Mouse (Mus musculus) lung, adult 18-20 months (tissue): ENCODE measurements around the gene Nhlh2.

ENCODE experiments used
- DNase-seq, 2 experiments: peaks; one replicate each; pipeline ENCODE4 v3.0.0; 2022; ENCODE audit warnings: mixed read lengths in 2 of 2

Gene Nhlh2

DNA sequence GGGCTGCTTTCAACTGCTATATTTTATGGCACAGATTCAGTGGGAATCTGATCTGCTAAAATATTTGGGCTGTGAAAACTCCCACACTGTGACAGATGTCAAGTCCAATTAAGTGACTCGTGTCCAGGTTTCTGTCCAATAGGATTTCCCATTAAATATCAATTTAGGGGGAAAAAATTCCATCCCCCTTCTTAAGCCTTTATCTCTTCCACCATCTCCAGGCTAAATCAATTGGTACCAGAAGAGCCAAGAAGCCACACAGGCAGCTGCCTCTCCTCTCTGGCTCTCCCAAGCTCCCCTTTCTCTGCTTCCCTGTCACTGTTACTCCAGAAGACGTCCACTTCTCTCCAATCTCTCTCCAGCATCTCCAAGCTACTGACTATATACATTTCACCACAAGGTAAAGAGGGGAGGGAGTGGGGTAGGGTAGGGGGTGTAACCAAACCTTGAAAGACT lies at the start of gene Nhlh2:
Gene Nhlh2 (plus strand): TSS at position 151 of the 456 bp plus-strand sequence.
- no peak for DNase-seq

DNA sequence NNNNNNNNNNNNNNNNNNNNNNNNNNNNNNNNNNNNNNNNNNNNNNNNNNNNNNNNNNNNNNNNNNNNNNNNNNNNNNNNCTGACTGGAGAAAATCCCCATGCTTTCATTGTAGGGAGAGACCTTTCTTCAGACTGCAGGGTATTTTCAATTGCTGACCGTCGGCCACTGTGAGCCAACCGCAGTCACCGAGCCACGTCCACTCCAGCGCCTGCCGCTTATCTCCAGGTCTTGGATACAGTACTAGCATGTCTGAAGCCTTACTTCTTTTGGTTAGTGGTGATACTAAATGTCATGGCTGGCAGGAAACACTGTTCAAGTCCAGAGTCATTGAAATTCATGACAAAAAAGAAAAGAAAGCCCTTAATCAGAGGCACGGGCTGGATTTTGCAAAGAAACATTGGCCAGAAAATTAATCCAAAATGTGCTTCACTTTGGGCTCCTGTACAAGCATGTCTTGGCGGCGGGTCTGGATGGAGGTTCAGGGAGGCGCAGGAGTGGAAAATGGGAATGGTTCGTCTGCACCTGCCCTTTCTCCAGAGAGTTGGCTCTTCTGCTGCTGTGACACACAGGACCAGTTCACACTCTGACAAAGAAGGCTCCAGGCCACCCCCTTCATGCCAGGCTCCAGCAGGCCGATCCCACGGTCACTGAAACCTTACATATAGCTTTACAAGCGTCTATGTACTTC lies 48.6 kb upstream of the Nhlh2 start:
- DNase-seq = no peak

DNA sequence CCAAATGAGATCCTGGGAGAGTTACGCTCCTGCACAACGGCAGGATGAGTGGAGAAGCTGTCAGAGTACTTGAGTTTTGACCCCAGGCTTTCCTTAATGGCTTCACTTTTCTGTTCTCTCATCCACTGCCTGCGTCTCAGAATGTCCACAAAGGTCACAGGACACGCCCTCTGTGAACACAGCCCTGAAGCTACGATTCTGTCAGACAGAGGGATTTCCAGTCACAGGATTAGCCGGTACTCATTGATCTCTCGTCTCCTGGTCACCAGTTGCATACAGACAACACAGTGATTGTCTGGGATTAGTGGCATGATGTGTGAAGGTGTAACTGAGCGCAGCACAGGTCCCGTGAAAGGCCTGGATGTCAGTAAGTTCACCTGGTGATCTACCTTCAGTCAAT lies 46.4 kb upstream of the Nhlh2 start:
- no peak for DNase-seq

DNA sequence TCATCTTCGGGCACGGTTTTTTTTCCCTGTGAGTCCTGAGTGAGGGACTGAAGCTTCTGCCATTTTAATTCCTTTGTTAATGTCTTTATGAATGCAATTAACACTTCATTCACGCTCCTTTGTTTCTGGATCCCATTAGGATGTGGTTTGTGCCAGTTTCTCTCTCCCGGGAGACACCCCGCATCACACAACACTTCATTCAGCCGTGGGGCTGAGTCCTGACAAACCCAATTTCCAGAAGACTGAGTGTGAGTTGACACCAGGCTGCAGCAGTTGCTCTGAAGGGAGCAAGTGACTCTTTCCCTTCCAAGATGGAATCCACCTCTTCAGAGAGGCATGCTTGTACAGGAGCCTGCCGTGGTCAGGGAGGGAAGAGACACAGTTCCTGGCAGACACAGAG lies 45.5 kb upstream of the Nhlh2 start:
- DNase-seq = no peak

DNA sequence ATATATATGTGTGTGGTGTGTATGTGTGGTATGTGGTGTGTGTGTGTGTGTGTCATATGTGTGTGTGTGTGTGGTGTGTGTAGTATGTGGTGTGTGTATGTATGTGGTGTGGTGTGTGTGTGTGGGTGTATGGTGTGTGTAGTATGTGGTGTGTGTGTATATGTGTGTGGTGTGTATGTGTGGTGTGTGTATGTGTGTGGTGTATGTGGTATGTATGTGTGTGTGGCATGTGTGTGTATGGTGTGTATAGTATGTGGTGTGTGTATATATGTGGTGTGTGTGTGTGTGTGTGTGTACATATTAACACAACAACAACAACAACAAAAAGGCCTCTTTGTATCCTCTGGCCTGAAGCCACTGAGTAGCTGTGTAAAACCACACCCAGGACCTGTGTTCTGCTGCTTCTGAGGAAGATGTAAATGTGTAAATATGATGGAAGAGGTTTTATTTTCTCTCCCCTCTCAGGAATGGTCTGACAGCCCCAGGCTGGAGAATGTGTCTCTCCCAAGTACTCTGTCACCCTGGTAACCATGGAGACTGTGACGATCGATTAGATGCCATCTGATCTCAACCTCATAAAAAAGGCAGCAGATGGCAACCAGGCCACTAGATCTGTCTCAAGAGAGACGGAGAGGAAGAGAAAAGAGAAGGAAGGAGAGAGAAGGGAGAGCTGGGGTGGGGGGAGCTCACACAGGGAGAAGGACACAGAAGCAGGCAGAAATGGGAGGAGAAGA lies 42.9 kb upstream of the Nhlh2 start:
- DNase-seq = no peak

DNA sequence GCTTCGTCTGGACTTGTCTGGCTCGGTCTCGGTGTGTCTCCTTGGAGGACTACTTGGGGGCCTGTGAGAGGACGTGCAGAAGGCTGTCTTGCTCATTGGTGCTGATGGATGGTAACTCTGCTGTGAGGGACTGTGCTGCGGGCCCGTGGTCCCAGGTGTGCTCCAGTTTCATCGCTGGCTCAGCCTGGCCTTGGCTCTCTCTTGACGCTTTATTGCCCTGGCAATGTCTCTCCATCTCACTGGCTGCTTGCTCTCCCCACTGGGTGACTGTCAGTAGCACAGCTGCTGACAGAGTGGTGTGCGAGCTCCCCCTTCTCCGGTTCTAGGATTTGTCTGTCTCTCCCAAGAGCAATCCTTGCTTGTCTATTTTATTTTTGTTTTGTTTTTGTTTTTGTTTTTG lies 34.5 kb upstream of the Nhlh2 start:
- no peak for DNase-seq

DNA sequence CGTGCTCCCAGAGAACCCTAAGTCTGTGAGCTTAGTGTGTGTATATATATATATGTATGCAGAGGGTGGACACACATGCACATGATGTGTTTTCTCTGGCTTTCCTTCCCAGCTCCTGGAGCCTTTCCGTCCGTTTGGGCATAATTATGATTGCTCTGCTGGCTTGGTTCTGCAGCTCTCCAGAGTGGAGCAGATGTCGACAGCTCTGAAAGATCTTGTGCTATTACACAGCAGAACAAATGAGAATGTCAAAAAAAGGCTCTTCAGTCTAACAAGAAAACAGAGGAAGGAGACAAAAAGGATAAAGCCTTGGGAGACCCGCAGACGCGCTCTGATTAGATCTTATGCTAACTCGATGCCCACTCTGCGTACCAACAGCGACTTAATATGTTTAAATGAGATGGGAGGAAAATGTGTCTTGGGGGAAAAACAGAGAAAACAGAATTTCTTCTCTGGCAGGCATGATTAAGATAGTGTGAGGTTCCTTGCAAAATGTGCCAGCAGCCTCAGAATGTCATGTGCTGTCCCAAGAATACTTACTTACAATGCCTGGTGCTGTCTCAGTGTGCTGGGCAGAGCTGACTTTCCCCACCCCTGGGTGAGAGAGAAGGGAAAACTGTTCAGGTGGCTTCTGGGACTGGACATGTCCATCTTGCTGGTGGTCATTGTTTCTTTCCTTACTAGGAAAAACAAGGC lies 31.4 kb upstream of the Nhlh2 start:
- DNase-seq = no peak

DNA sequence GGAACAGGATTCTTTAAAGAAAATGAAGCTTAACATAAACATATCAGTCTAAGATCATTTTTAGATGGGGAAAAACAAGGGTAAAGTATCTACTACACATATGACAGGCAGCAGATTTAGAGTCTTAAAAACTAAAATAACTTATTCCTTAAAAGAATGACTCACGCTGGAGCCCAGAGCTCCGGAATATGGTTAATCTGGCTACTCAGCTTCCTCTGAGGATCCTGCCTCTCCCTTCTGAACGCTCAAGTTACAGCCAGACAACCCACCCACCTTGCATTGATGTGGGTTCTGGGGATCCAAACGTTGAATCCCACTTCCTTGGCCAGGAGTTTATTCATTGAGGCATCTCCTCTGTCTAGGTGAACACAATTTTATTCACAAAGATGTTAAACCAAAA lies 26.0 kb upstream of the Nhlh2 start:
- DNase-seq = no peak

DNA sequence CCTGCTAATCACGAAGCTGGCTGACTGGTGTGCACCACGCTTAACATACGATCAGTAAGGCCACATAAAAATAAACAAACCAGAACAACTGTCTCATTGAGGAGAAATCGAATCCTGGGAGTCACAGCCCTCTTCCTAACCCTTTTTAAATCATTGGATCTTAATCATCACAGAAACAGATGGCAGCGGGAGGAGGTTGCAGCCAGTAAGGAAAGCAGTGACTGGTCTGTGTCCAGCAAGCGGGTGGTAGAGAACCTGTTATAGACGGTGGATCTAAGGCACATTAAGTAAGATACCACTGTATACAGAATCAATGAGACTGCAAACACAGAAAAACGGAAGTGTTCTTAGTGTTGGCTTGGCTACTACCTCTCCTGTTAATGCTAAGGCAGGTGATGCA lies 24.2 kb upstream of the Nhlh2 start:
- no peak for DNase-seq

DNA sequence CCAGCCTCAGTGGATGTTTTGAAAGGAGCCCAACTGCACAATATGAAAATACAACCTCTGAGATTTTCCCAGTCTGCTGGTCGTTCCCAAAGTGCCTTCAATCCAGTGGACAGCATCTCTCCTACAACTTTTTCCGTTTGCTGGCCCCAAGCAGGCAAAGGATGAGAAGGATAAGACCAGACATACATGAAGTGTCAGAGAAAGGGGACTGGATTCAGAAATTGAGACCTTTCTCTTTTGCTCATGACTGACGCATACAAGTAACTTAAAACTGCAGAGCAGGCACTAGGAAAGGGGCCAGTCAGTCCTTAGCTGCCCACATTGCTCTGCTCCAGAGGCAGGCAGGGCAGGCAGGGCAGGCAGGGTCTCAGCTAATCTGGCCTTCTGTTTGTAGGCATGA lies 19.7 kb upstream of the Nhlh2 start:
- no peak for DNase-seq

DNA sequence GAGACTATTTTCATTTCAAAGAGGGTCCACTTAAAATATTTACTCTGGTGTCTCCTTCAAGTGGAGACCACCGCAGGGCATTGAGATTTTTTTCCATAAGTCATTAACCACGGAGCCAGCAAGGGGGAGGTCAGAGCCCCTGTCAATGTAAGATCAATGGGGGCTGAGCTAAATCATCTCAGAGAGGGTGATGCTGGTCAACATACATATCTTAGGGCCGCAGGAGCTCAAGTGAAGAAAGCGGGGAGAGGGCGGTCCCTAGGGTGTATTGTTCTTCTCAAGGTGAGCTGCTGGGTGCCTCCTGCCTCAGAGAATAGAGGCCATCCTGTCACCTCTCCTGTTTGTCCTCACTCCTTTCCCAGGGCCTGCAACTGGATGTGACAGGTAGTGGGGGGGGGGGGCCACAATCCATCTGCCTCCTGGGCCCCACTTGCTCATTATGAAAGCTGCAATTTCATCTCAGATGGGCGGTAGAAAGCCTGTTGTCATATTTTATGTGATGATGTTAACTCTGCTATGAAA lies 18.8 kb upstream of the Nhlh2 start:
- DNase-seq = no peak

DNA sequence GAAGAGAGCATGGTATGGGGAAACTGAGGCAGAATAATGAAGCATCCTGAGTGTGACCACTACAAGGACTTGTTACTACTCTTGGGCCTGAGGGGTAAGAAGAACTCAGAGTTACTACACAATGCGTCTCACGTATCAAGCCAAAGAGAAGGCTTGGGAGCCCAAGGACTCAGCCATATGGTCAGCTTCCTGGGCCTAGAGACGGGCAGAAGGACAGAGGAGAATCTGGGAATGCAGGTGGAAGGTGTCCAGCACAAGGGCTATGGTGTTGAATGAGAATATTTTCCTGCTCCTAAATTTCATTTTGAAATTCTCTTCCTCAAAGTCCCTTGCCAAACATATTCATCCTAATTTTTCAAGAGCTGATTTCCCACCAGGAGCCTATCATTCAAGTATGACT lies 12.0 kb upstream of the Nhlh2 start:
- no peak for DNase-seq

DNA sequence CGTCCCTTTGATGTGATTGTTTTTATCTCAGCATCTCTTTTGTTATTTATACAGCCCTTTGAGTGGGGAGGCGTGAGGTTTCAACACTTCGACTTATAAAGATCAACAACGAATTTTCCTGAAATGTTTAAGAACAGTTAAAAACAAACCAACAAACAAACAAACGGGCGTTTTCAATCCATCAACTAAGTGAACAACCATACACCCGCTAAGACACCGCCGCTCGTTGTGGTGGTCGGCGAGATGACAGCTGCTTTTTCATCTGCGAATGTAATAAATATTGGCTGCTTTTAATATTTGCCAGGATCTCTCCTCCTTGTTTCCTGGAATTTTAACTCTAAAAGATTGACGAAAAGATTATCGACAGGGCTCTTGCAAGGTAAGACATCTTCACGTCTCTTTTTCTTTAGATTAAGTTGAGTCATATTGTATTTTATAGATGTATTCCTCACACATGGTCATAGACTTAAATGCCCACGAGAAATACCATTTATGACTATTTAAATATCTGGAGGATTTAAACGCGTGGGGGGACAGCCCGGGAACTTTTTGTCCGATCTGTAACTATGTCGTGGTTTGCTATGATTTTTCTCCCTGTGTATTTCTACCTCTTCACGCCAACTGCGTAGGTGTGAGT lies 923 bp downstream of the Nhlh2 start:
- DNase-seq = no peak

DNA sequence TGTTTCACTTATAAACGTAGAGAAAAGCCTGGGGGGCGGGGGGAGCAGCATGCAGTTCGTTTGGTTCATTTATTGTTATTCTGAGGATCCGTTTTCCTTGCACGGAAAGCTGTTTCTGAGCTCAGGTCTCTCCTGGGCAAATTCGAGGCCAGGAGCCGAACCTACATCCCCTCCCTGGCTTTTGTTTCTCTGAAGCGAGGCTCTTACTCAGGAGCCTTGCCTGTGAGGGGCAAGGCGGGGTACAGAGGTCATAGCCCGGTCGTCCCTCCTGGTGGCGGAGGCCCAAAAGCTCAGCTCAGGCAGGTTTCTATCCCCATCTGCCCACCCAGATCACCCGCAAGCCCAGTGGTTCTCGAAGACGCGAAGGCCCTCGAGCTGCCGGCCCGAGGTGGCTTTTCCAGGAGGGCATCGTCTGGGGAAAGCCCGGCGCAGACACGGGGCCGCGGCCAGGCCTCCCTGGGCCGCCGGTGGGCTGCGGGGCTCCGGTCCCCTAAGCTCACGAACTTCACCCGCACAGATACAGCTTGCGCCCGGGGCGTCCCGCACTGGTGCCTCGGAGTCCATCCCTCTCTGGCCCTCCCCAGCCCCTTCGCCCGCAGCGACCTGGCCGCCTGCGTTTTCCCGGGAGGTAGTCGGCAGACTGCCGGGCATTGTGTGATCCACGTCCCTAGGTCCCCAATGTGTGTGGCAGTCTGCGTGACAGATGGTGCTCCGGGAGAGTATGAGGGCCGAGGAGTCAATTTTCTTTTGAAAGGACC lies 1.6 kb downstream of the Nhlh2 start:
- no peak for DNase-seq

DNA sequence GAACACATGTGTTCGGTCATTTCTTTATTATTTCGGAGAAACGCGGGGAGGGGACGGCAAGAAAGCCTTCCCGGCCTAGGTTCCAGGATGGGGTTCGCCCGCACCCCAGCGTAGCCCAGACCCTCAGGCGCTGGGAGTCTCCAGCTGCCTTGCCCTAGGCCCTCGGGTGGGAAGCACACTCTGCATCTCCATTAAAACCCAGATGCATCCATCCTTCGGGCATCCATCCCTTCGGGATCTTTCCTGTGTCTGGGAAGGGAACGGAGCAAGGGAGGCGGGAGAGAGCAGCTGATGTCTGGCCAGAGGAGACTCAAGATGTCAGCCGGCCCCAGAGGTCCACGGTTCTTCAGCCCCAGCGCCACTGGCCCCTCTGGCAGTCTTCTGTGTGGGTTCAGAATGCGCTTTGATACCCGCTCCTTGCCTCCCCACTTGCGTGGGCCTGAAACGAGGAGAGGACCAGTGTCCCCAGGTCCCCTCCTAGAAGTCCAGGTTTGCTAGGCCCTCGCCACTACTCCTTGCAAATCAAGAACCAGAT lies 2.3 kb downstream of the Nhlh2 start:
- DNase-seq = no peak

DNA sequence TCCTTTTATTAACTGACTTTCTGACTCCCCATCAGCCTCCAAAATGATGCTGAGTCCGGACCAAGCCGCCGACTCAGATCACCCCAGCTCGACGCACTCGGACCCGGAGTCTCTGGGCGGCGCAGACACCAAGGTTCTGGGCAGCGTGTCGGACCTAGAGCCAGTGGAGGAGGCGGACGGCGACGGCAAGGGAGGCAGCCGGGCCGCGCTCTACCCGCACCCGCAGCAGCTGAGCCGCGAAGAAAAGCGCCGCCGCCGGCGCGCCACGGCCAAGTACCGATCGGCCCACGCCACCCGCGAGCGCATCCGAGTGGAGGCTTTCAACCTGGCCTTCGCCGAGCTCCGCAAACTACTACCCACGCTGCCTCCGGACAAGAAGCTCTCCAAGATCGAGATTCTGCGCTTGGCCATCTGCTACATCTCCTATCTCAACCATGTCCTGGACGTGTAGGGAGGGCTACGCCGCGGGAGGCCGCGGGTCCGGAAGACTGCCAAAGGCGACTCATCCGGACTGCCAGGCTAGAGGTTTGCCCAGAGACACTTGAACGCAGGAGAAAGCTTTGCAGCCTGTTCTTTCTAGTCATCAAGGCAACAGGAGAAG lies 2.8 kb downstream of the Nhlh2 start:
- DNase-seq = no peak

DNA sequence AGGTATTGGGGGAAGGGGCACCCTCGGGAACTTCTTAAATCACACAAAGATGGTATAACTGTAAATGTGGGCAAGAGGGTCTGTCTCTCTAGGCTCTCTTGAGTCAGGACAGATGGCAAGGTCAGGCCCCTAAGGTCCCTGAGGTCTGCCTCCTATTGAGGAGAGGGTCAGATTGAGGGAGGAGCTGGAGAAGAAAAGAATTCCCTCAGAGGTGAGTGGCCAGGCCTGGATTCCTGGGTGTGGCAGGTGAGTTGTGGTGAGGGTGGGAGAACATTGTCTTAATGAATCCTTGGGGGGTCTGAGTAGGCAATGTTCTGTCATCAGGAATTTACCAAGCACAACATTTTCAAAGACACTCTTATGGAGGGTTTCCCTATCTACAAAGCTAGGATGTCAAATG lies 10.7 kb downstream of the Nhlh2 start:
- no peak for DNase-seq

DNA sequence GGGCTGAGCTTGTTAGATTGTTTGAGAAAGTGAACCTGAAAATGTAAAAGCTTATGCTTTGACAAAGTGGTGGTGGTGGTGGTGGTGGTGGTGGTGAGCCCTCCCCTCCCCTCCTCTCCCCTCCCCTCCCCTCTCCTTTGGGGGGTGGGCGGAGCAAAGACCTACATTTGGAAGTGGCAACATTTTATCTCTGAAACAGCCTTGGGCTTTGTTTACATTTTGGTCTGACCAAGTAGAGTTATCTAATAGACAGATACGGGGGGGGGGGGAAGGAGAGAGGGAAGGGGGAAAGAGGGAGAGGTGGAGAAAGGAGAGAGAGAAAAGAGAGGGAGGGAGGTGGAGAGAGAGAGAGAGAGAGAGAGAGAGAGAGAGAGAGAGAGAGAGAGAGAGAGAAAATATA lies 12.8 kb downstream of the Nhlh2 start:
- no peak for DNase-seq

DNA sequence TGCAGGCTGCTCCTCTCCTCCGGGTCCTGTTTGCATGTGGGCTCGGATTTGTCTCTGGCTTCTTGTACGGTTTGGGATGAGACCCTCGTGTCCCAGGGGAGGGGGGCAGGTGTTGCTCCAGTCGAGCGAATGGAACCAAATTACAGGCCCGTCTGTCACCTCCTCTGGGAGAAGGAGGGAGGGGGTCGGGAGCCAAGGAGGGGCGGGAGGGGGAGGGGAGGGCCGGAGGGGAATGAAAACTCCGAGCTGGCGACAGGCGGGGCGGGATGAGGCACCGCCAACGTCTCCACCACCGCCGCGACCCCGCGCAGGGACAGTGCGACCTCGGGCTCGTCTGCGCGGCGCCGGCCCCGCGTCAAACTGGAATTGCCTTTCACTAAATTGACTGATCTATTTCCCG lies 13.5 kb downstream of the Nhlh2 start:
- DNase-seq = no peak

DNA sequence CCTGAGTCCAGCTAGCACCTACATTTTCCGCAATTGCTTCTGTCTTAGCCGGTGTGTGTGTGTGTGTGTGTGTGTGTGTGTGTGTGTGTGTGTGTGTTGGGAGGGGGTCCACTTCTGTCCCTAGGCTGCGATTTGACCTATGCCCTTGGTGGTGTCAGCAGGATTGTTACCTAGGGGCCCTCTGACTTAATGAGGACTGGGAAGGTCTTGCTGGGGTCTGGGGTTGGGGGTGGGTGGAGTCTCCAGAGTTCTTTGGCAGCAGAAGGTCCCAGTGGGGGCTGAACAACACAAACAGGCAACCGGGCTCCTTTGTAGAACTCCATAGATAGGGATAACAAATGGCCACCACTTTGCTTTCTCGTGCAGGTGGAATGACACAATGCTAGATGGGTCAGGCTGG lies 14.0 kb downstream of the Nhlh2 start:
- DNase-seq = no peak

DNA sequence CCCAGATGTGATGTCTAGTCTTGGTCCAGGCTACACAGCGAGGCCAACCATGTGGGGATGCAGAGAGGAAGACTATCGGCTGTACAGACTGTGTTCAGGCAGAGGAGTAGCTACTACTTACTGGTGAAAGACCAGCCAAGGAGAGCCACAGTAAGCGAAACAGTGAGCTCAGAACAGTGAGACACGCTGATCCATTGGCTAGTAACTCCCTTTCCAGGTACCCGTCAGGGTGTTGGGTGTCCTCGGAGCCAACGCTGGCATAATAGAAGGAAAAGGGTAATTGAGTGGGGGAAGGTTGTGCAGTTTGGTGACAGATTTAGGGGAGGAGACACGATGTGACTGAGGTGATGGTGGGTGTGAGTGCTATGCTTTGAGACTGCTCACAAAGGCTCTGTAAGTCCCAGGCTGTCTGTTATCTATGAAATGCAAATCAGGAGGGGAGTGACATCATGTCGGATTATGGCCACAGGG lies 15.1 kb downstream of the Nhlh2 start:
- DNase-seq = no peak

DNA sequence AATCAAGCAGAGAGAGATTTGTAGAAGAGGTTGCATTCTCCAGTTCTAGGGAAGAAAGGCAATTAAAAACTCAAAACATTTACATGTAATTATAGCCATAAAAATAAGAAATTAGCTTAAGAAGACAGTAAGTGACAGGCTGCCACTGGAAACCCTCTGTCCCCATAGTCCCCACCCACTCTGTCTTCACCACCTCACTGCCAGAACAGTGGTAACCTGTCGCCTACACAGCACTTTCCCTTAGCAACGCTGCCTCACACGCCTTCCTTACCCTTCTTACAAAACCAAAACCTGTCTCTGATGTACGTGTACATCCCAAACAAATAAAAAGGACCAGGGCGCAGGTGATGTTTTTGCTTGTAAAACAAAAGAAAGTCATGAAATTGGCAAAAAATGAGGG lies 15.8 kb downstream of the Nhlh2 start:
- DNase-seq = no peak
